Mouse (Mus musculus): ENCODE data around the gene Ski. TPM values are rescaled to one million over a fixed set of nuclear protein-coding genes. Genes with fewer than 3 reads are reported as not detected.

Ski gene
- polyA plus RNA-seq, 1 experiment = 63.9 TPM

DNA sequence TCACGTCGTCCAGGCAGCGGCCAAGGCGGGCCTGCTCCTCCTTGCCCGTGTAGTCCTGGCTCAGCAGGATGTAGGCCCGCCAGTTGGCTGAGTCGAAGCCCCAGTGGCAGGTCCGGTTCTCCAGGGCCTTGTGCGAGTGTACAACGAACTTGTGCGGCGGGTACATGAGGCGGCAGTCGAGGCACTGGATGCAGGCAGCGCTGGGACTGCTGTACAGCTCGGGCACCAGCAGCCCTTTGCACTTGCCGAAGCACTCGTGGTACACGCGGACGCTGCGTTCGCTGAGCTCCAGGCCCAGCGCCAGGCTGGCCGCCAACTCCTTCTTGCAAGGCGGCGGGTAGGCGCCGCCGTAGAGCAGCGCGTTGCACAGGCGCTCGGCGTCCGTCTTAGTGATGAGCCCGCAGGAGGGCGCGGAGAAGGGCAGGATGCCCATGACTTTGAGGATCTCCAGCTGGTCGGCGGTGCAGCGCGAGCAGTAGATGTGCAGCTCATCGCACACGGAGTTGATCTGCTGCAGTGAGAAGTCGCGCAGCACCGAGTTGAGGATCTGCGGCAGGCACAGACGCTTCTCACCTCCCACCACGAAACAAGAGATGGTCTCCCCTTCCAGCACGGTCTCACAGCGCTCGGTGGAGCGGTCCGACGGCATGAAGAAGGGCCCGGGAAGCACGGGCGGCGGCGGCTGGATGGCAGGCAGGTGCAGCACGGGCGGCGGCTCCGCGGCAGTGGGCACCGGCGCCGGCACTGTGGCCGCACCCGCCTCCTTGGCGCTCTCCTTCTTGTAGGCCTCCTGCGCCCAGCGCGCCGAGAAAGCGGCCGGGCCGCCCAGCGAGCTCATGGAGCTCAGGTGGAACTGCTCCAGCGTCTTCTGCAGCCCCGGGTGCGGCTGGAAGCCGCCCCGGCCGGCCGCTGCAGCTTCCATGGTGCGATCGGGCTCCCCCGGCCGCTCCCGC, 517 bp downstream of the Ski start:
- Histone ChIP-seq H3K4me3 (ENCODE audit: insufficient read depth, low read length) (peak overlapping the region; percentile 71), H3K27ac (ENCODE audit: insufficient read depth, low read depth, low read length) (peak overlapping the region; percentile 69), H3K4me1 (ENCODE audit: control insufficient read depth, insufficient read depth, low read length) (peaks cover 33% of the 10 kb centered on the region)
- TF ChIP-seq CTCF (IDR thresholded peaks at IDR 0.05; ENCODE audit: low read depth, low read length) (no peak), POLR2A (IDR thresholded peaks at IDR 0.05; ENCODE audit: borderline replicate concordance, low read depth, low read length) (no peak)

DNA sequence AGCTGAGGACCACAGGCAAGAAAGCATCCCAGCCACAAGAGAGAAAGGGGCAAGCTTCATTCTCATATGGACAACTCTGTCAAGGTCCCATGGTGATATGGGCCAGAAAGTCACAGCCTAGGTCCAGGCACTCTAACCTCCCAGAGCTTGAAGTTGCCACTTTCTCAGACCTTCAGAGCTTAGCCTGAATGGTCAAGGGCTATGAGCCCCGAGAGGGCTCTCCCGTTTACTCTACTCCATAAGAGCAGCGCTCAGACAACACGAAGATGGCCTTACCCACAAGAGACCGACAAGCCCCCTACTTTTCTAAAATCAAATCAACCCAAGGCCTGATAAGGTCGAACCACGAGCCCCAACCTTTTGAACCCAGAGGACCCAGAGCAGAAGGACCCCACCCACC, 1.3 kb downstream of the Ski start:
- Histone ChIP-seq H3K27ac (ENCODE audit: insufficient read depth, low read depth, low read length) (peak overlapping the region; percentile 69), H3K4me3 (ENCODE audit: insufficient read depth, low read length) (peak overlapping the region; percentile 71), H3K4me1 (ENCODE audit: control insufficient read depth, insufficient read depth, low read length) (peaks cover 41% of the 10 kb centered on the region)
- no peak for TF ChIP-seq POLR2A (IDR thresholded peaks at IDR 0.05; ENCODE audit: borderline replicate concordance, low read depth, low read length)

DNA sequence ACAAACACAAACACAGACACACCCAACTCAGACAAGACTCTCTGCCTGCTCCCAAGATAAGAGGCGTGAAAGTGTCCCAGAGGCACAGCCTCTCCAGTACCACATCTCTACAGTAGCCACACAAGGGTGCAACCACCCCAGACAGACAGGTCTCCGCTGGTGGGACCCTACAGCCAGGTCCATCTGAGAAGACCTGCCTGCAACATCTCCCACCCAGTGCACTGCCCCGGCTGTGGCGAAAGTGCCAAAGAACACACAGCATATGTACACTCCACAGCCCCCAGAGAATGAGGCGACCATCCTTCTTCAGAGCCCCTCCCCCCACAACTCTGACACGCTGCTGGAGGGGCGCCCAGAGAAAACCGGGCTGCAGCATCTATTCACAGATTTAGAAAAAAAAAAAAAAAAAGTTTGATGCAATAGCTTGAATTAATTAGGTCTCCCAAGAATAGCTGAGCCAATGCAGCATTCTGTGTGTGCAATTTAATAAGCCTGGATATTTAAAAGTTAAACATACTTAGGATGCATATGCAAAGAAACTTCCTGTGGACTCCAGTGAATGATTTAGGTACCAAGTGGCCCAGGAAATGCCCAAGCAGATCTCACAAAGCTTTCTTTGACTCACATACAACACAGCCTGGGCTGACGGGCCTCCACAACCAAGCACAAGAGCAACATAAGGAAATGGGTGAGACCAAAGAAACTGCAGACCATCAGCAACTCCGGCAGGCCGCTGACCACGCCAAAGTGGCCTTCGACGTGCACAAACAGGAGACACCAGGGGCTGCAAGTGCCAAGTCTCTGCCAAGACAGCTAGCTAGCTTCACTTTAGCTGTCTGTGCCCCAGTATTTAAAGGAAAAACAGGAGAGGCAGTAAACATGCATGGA, 1.9 kb downstream of the Ski start:
- Histone ChIP-seq H3K4me1 (ENCODE audit: control insufficient read depth, insufficient read depth, low read length) (peaks cover 48% of the 10 kb centered on the region), H3K4me3 (ENCODE audit: insufficient read depth, low read length) (peak overlapping the region; percentile 71), H3K27ac (ENCODE audit: insufficient read depth, low read depth, low read length) (peak overlapping the region; percentile 69)
- TF ChIP-seq POLR2A (IDR thresholded peaks at IDR 0.05; ENCODE audit: borderline replicate concordance, low read depth, low read length) (no peak), CTCF (IDR thresholded peaks at IDR 0.05; ENCODE audit: low read depth, low read length) (no peak)

DNA sequence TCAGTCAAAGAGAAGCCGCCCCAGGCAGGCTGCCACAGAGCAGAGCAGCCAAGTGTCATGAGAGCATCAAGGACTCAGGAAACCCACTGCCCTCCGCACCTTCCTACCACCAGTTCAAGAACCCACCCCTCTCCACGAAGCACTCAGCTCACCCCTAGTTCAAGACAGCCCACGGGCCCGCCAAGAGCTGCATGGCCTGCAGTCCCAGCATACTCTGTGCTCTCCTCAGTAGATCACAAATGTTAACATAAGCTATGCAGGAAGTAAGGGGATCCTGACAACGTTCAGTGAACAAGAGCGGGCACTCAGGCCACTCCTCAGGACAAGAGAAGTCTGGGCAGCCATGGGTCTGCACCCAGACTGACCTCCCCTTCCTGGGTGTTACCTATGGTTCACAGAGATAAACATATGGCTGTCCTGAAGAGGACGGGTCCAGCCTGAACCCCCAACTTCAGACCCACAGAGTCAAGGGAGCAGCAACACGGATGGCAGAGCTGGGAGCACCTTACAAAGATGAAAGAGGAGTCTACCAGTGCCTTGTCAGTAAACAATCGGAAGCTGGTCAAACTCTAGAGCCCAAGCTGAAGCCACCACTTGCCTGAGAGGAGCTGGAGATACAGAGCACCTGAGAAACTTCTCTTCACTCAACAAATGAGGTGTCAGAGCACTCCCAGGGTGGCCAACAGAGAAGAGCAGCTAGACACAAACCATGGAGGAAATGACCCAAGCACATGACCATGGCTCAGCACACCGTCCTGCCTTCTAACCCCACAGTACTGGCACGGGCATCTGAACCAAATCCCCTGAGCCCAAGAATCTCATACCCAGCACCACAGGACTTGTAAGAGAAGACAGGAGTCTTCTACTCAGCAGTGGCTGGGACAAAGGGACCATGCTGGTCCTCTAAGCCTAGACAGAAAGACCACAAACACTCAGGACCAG, 2.9 kb downstream of the Ski start:
- peaks cover 51% of the 10 kb centered on the region for H3K4me1 ChIP-seq (ENCODE audit: control insufficient read depth, insufficient read depth, low read length)

DNA sequence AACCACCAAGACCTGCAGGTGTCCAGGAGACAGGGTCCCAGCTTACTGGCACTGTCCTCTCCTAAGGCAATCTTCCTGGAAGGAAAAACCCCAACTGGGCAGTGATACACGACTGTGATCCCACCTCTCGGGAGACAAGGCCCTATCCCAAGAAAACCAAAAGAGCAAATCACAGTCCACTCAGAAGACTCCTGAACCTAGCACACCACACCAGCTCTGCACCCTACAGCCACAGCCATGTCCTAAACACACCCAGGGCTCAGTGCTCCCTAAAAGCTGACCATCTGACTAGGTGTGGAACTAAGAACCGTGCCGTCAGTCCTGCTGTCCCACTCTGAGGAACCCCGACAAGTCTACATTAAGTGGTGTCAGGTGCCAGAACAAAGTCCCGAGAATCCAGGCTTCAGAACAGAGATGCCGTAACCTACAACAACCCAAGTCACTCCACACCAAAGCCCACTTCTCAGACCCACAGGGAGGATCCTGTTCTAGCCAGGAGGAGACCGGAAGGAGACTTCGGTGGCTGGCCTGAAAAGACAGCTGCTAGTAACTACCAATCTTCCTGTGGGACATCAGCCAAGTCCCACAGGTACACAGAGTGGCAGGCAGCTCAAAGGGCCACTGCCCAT, 4.2 kb downstream of the Ski start:
- no peak overlapping the region for H3K27ac ChIP-seq (ENCODE audit: insufficient read depth, low read depth, low read length)
- H3K4me3 ChIP-seq (ENCODE audit: insufficient read depth, low read length) = no peak overlapping the region
- H3K4me1 ChIP-seq (ENCODE audit: control insufficient read depth, insufficient read depth, low read length) = peaks cover 43% of the 10 kb centered on the region
- TF ChIP-seq POLR2A (IDR thresholded peaks at IDR 0.05; ENCODE audit: borderline replicate concordance, low read depth, low read length) (no peak), CTCF (IDR thresholded peaks at IDR 0.05; ENCODE audit: low read depth, low read length) (no peak)

More for the DNA sequence above, 2.9 kb downstream of the Ski start:
- Histone ChIP-seq H3K27ac (ENCODE audit: insufficient read depth, low read depth, low read length) (peak overlapping the region; percentile 69), H3K4me3 (ENCODE audit: insufficient read depth, low read length) (peak overlapping the region; percentile 71)
- TF ChIP-seq POLR2A (IDR thresholded peaks at IDR 0.05; ENCODE audit: borderline replicate concordance, low read depth, low read length) (no peak), CTCF (IDR thresholded peaks at IDR 0.05; ENCODE audit: low read depth, low read length) (no peak)

DNA sequence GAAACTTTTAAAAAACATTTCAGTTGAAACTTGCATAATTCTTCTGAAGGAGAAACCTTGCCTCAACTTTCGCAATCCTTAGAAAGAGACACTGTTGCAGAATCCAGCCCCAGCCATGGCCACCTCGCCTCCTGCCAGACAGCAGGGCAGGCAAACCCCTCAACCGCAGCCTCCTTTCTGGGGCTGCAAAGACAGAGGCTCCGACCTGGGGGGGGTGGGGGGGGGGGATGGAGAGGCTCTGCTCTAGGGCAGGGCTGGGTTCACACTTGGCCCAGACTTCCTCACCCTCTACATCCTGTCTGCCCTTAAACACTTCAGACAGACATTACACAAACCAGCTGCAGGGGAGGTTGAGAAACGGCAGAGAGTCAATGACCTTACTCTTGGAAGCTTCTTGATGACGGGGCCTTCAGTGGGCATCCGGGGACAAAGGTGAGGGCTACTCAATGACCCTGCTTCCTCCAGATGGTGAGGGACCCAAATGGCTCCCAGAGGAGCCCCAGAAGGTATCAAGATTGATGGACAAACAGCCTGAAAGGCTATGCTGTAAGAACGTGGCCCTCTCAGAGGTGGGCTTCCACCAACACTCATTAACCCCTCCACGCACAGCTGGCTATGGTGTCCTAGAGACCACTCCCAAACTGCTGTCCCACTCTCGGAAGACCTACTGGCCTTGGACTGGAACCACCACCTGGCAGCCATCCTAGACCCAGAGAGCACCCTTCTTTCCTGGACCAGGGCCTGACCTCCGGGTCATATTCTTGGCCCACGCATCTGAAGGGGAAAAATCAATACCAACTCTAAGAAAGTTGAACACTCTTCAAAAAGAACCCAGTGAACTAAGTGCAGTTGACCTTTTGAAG, 4.9 kb downstream of the Ski start:
- no peak for TF ChIP-seq POLR2A (IDR thresholded peaks at IDR 0.05; ENCODE audit: borderline replicate concordance, low read depth, low read length)
- no peak for TF ChIP-seq CTCF (IDR thresholded peaks at IDR 0.05; ENCODE audit: low read depth, low read length)
- Histone ChIP-seq H3K4me1 (ENCODE audit: control insufficient read depth, insufficient read depth, low read length) (peaks cover 43% of the 10 kb centered on the region), H3K4me3 (ENCODE audit: insufficient read depth, low read length) (no peak overlapping the region), H3K27ac (ENCODE audit: insufficient read depth, low read depth, low read length) (no peak overlapping the region)

DNA sequence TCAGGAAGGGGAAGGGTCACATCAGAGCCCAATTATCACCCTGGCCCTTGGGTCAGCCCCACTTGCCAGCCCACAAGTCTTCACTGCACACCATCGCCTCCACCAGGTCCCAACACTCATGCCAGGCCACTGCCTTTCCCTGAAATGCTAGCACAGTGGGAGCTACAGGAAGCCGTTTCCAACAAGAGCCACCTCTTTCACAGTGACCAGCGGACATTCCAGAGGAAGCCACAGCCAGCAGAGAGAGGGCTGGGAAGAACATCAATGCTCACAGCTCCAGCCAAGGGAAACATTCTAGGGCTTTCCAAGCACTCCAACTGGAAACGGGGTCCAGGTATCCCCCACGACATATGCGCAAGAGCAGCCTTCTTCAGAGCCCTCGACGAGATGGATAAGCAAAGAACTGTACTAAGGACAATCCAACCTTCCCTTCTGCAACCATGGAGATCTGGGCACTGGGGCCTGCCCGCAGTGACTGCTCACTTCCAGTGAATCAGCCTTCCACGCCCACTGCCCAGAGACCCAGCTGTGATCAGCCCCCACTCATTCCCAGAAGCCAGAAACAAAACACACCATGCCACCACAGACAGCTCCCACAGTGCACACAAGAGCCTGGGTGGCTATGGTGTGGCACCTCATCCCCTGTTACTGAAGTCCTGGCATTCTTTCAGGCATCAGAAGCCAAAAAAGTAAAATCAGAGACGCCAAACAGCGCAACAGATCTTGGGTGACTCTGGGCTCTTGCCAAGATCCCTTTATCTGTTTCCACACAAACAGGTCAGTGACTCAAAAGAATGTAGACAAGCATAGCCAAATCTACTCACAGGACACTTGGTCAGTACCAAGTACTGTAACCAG, 6.4 kb downstream of the Ski start:
- Histone ChIP-seq H3K4me1 (ENCODE audit: control insufficient read depth, insufficient read depth, low read length) (peaks cover 43% of the 10 kb centered on the region), H3K4me3 (ENCODE audit: insufficient read depth, low read length) (no peak overlapping the region), H3K27ac (ENCODE audit: insufficient read depth, low read depth, low read length) (no peak overlapping the region)
- TF ChIP-seq CTCF (IDR thresholded peaks at IDR 0.05; ENCODE audit: low read depth, low read length) (no peak), POLR2A (IDR thresholded peaks at IDR 0.05; ENCODE audit: borderline replicate concordance, low read depth, low read length) (no peak)

Measured in bone marrow macrophage, adult 2 months (primary cell).